Mouse (Mus musculus): ENCODE measurements around the gene Ckb. TPM values are rescaled to one million over a fixed set of nuclear protein-coding genes. Genes with fewer than 3 reads are reported as not detected.

The Ckb gene
- polyA plus RNA-seq (2017; shearing (Covaris generic)) = 52.4 TPM

GRCm38 (mm10) chr12:111672176-111672575, at the start of gene Ckb:
TSS of gene Ckb (minus strand) at chr12:111672338.

GRCm38 (mm10) chr12:111713004-111713651, 41.0 kb upstream of the Ckb start, which contains the start of the genes Bag5 and Apopt1:
TSS of gene Bag5 (minus strand) at chr12:111713257.
TSS of gene Apopt1 (plus strand) at chr12:111713261.

GRCm38 (mm10) chr12:111677882-111678669, 5.9 kb upstream of the Ckb start, which contains the start of gene Trmt61a:
TSS of gene Trmt61a (plus strand) at chr12:111678105.

Other genes starting within 250 kb of the Ckb start
- gene Tnfaip2, start 229.9 kb downstream of the Ckb start, polyA plus RNA-seq (2017; shearing (Covaris generic)) = 0.10 TPM
- not detected for gene Gm266, start 186.5 kb downstream of the Ckb start, polyA plus RNA-seq (2017; shearing (Covaris generic))
- gene Eif5, start 134.3 kb downstream of the Ckb start, polyA plus RNA-seq (2017; shearing (Covaris generic)) = 1,140 TPM
- 77.7 TPM for gene Mark3, start 97.8 kb downstream of the Ckb start, polyA plus RNA-seq (2017; shearing (Covaris generic))
- 13.6 TPM for gene Trmt61a, start 5.8 kb upstream of the Ckb start, polyA plus RNA-seq (2017; shearing (Covaris generic))
- gene Bag5, start 40.9 kb upstream of the Ckb start, polyA plus RNA-seq (2017; shearing (Covaris generic)) = 51.1 TPM
- gene Apopt1, start 40.9 kb upstream of the Ckb start, polyA plus RNA-seq (2017; shearing (Covaris generic)) = 39.0 TPM
- 34.1 TPM for gene Klc1, start 86.5 kb upstream of the Ckb start, polyA plus RNA-seq (2017; shearing (Covaris generic))
- 1.7 TPM for gene Xrcc3, start 141.5 kb upstream of the Ckb start, polyA plus RNA-seq (2017; shearing (Covaris generic))
- 3.3 TPM for gene Zfyve21, start 141.8 kb upstream of the Ckb start, polyA plus RNA-seq (2017; shearing (Covaris generic))
- gene Ppp1r13b, start 235.8 kb upstream of the Ckb start, polyA plus RNA-seq (2017; shearing (Covaris generic)) = 51.3 TPM